Mouse (Mus musculus) heart, embryonic 13.5 days (tissue): ENCODE measurements around the gene Nfkb2. TPM values are rescaled to one million over a fixed set of nuclear protein-coding genes. Genes with fewer than 3 reads are reported as not detected.
A peak's percentile ranks its signal among the peaks of the same experiment; 100 is the strongest.

Source experiments
- ATAC-seq: fragments of 200-750 bp; cut with Nextera tagmentation; 2 replicates; pipeline ENCODE4 v1.8.0; 2017; ENCODE audit warnings: moderate TSS enrichment; ENCODE audit not compliant: insufficient number of reproducible peaks, low FRiP score, low TSS enrichment; ENCODE audit errors: extremely low read depth
- H3K27ac ChIP-seq: fragments of 300-500 bp; sonication (generic); replicated peaks from 2 replicates; pipeline ENCODE4 v1.5.1; 2015; ENCODE audit warnings: moderate library complexity, mild to moderate bottlenecking, inconsistent platforms
- H3K27me3 ChIP-seq: fragments of 300-500 bp; sonication (generic); replicated peaks from 2 replicates; pipeline ENCODE4 v1.6.1; 2015; ENCODE audit warnings: mild to moderate bottlenecking, inconsistent platforms
- H3K36me3 ChIP-seq: fragments of 300-500 bp; sonication (generic); 2 replicates; pipeline ENCODE4 v1.6.1; 2015; ENCODE audit warnings: mild to moderate bottlenecking, inconsistent platforms
- H3K4me1 ChIP-seq: fragments of 300-500 bp; sonication (generic); 2 replicates; pipeline ENCODE4 v1.6.1; 2015; ENCODE audit warnings: inconsistent platforms
- H3K4me2 ChIP-seq: fragments of 300-500 bp; sonication (generic); 2 replicates; pipeline ENCODE4 v1.6.1; 2015; ENCODE audit warnings: inconsistent platforms, mild to moderate bottlenecking, moderate library complexity
- H3K4me3 ChIP-seq: fragments of 300-500 bp; sonication (generic); 2 replicates; pipeline ENCODE4 v1.5.1; 2015; ENCODE audit warnings: moderate library complexity, mild to moderate bottlenecking, inconsistent platforms
- H3K9ac ChIP-seq: fragments of 300-500 bp; sonication (generic); 2 replicates; pipeline ENCODE4 v1.6.1; 2015; ENCODE audit warnings: inconsistent platforms, mild to moderate bottlenecking, moderate library complexity
- H3K9me3 ChIP-seq: fragments of 300-500 bp; sonication (generic); 2 replicates; pipeline ENCODE4 v1.6.1; 2016; ENCODE audit warnings: inconsistent platforms
- WGBS: fragments of 180-500 bp; shearing (Covaris S2); methylation state at CpG from one replicate; pipeline ENCODE4 v1.1.7; 2015; ENCODE audit warnings: mixed read lengths; 5-methylcytosine and 5-hydroxymethylcytosine counted together
- polyA plus RNA-seq: library from polyadenylated mRNA; unstranded; fragments of >200 nt; fragmentation: Nextera tagmentation; extraction: Ambion mirVana; gene quantifications from 2 replicates; pipeline ENCODE4 v1.2.1, GENCODE M21; 2015

Gene Nfkb2
- polyA plus RNA-seq, 1 experiment from 2014 or later: 6.3 TPM

DNA sequence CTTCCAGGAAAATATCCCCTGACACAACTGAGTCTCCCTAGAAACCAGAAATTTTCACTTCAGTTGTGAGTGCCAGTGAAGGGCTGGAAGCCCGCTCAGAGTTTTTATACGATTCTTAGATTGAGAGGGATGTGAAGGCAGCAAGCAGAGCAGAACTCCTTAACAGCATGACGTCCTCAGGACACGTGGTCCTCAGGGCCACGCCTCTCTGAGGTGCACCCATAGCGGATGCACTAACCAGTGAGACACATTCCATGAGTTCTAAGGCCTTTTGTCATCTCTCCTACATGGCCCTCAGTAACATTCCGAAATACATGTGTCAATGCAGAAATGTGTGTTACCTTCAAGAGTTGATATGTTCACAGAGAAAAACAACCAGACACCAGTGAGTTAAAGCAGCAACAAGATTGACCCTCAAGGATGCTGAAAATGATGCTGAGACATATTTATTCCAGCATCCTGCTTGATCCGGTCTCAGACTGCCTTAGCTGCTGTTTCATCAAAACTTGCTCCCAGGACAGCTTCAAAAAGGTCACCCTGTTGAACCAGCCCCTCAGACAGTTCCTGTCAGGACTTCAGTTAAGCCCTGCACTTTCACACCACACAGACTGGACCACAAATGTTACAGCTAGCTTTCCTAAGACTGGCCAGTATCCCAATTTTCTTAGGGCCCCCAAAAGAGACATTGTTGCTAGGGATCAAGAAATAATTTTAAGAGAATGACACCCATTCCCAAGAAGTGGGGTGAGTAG lies 3.6 kb upstream of the Nfkb2 start:
- no peak overlapping the region for H3K27ac ChIP-seq
- H3K36me3 ChIP-seq: no peaks in the 10 kb centered on the region
- no peaks in the 10 kb centered on the region for H3K9me3 ChIP-seq
- no peak overlapping the region for H3K4me3 ChIP-seq
- no peak for ATAC-seq
- peaks cover 11% of the 10 kb centered on the region for H3K27me3 ChIP-seq
- peaks cover 15% of the 10 kb centered on the region for H3K4me1 ChIP-seq
- 36% methylated on average over 8 of the region's 8 CpGs for WGBS
- H3K4me2 ChIP-seq: no peak overlapping the region
- no peak overlapping the region for H3K9ac ChIP-seq

GRCm38 (mm10) chr19:46302551-46302950 lies 1.6 kb upstream of the Nfkb2 start:
- H3K4me1 ChIP-seq: peaks cover 24% of the 10 kb centered on the region
- no peak overlapping the region for H3K4me2 ChIP-seq
- no peak overlapping the region for H3K4me3 ChIP-seq
- H3K9ac ChIP-seq: no peak overlapping the region
- 88% methylated on average over 4 of the region's 4 CpGs for WGBS
- H3K36me3 ChIP-seq: peaks cover 3% of the 10 kb centered on the region; the same call in 1 of the 2 replicates
- H3K27ac ChIP-seq: no peak overlapping the region
- H3K9me3 ChIP-seq: no peaks in the 10 kb centered on the region
- H3K27me3 ChIP-seq: peaks cover 15% of the 10 kb centered on the region
- ATAC-seq: no peak

DNA sequence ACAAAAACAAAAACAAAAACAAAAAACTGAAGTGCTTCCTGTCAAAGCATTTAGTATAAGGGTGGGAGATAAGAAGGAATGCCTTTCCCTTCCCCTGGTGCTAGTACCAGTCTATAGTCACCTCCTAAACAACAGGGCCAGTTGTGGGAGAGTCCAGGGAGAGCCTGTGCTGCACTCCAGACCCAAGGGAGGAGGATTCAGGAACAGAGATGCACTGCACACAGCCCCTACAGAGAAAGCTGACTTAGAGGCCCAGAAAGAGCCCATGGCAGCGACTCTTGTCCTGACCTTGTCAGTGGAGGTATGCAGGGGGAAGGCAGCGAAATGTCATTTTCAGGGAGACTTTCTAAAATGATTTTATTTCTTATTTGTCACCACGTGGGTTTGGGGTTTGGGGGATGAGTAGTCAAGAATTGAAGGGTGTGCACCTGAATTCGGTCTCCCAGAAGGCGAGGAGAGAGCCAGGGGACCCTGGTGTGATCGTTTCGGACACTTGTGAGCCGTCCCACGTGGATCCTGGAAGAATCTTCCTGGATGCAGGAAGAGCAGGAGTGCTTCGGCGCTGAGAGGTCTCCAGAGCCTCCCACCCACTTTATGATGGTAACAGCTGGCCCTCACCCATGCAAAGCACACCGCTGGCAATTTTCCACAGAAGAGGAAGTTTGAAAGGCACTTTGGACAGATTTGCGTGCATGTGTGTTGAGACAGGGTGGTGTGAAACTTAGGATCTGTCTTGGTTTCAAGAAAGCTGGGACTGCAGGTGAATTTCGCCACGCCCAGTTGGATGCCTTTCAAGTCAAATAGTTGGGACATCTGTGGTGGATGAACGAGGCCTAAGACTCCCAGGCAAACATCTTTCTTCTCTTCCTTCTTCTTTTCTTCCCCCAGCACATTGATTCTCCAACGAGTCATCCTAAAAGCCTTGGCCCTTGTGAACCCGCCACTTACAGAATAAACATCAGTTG lies 587 bp upstream of the Nfkb2 start:
- Histone ChIP-seq H3K4me3 (peak overlapping the region; percentile 81), H3K36me3 (peaks cover 12% of the 10 kb centered on the region), H3K27me3 (peaks cover 19% of the 10 kb centered on the region), H3K4me1 (peaks cover 27% of the 10 kb centered on the region), H3K9me3 (no peaks in the 10 kb centered on the region), H3K4me2 (peak overlapping the region; percentile 100), H3K9ac (peak overlapping the region; percentile 87; the same call in 1 of the 2 replicates), H3K27ac (peak overlapping the region; percentile 81; the same call in 1 of the 2 replicates)
- 50% methylated on average over 18 of the region's 18 CpGs for WGBS
- ATAC-seq: no peak

DNA sequence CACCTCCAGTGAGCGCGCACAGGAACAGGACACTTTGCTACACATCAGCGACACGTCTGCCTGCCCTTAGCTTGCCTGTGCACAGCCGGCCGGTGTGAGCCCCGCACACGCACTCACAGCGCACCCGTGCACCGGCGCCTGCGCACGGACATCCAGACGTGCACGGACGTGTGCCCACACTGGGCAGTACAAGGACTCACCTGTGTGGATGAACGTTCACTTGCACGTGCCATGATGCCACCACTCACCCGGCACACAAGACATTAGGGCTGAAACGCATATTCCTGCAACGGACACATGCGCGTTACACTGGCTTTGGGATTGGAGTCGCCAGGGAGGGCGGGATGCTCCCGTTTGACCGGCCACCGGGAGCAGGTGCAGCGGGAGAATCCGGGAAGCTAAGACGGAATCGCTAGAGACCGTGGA lies 801 bp downstream of the Nfkb2 start:
- Histone ChIP-seq H3K4me3 (peak overlapping the region; percentile 81), H3K27me3 (peaks cover 26% of the 10 kb centered on the region), H3K9me3 (no peaks in the 10 kb centered on the region), H3K9ac (peak overlapping the region; percentile 87), H3K4me2 (peak overlapping the region; percentile 100), H3K27ac (peak overlapping the region; percentile 81), H3K36me3 (peaks cover 17% of the 10 kb centered on the region), H3K4me1 (peaks cover 31% of the 10 kb centered on the region)
- peak; percentile 33; the same call in 1 of the 2 replicates for ATAC-seq
- WGBS: under 1% methylated on average over 34 of the region's 34 CpGs

DNA sequence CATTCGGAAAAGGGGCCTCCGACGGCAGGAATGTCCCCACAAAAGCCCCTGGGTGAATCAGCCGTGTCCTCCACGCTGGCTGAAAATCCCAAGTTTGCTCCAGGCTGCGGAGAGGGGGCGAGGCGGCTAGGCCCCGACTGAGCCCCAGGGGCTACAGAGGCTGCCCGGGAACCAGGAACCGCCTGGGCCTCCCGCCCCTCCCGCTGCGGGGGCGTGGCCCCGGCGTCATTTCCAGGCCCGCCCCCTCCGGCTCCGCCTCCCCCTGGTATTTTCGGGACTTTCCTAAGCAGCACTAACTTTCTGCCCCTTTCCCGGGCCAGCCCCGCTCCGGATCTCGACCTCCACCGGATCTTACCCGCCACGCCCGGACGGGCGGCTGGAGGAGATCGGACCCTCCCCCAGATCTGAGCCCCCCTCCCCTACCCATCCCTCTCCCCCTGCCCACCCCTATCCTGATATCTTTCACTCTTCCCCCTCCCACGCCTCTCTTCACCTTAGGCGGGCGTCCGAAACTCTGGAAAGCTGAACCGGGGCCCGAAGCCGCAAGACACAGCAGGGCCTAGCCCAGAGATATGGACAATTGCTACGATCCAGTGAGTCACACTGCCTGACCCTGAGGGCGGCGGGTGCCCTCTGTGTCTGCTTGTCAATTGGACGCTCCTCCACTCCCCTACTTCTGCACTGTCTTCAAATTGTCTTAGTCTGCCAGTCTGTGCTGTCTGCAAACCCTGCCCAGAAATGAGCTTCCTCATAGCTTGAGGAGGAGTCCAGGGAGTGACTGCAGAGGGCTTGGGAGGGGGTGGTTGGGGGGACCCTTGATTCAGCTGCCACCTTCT lies 1.5 kb downstream of the Nfkb2 start:
- Histone ChIP-seq H3K27ac (peak overlapping the region; percentile 81), H3K9me3 (no peaks in the 10 kb centered on the region), H3K4me2 (peak overlapping the region; percentile 100), H3K4me1 (peaks cover 31% of the 10 kb centered on the region), H3K36me3 (peaks cover 24% of the 10 kb centered on the region), H3K9ac (peak overlapping the region; percentile 87), H3K27me3 (peaks cover 29% of the 10 kb centered on the region), H3K4me3 (peak overlapping the region; percentile 81)
- under 1% methylated on average over 39 of the region's 43 CpGs for WGBS
- peak; percentile 79 for ATAC-seq

GRCm38 (mm10) chr19:46306268-46306610 lies 2.1 kb downstream of the Nfkb2 start:
- no peak for ATAC-seq
- Histone ChIP-seq H3K27me3 (peaks cover 31% of the 10 kb centered on the region), H3K9ac (peak overlapping the region; percentile 87), H3K4me1 (peaks cover 31% of the 10 kb centered on the region), H3K9me3 (no peaks in the 10 kb centered on the region), H3K27ac (peak overlapping the region; percentile 81; the same call in 1 of the 2 replicates), H3K4me3 (peak overlapping the region; percentile 81), H3K4me2 (peak overlapping the region; percentile 100), H3K36me3 (peaks cover 30% of the 10 kb centered on the region)
- WGBS: 52% methylated on average over 5 of the region's 5 CpGs

DNA sequence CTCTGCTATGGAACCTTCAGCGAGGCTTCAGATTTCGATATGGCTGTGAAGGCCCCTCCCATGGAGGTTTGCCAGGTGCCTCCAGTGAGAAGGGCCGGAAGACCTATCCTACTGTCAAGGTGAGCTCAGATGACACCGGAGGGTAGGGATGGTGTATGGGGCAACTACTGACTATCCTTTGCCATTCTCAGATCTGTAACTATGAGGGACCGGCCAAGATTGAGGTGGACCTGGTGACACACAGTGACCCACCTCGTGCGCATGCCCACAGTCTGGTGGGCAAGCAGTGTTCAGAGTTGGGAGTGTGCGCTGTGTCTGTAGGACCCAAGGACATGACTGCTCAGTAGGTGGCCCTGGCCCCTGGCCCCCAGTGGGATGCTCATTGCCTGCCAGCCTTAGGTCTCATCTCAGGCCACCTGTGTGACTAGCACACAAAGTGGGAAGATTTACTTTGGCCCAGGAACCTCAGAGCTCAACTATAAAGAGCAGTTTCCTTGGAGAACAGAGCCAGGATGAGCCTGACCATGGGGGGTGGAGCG lies 2.7 kb downstream of the Nfkb2 start:
- H3K4me3 ChIP-seq: no peak overlapping the region
- H3K27me3 ChIP-seq: peaks cover 31% of the 10 kb centered on the region
- no peaks in the 10 kb centered on the region for H3K9me3 ChIP-seq
- ATAC-seq: no peak
- H3K27ac ChIP-seq: no peak overlapping the region
- peaks cover 36% of the 10 kb centered on the region for H3K36me3 ChIP-seq
- 84% methylated on average over 9 of the region's 9 CpGs for WGBS
- peaks cover 30% of the 10 kb centered on the region for H3K4me1 ChIP-seq
- no peak overlapping the region for H3K4me2 ChIP-seq
- H3K9ac ChIP-seq: no peak overlapping the region

DNA sequence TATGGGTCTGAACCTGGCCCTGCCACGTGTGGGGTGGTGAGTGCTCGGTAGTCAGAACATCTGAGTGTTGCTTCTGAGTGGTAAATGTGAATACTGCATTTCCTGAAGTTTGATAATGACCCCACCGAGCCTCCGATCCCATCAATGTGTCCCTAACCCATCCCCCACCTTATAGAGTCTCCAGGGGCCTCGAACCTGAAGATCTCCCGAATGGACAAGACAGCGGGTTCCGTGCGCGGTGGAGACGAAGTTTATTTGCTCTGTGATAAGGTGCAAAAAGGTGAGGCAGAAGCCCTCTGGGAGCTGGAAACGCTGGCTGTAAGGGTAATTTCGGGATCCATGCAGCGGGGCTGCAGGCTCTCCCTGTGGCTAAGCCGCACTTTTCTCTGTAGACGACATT lies 3.7 kb downstream of the Nfkb2 start:
- no peak for ATAC-seq
- H3K9ac ChIP-seq: no peak overlapping the region
- H3K4me3 ChIP-seq: no peak overlapping the region
- H3K9me3 ChIP-seq: no peaks in the 10 kb centered on the region
- peaks cover 41% of the 10 kb centered on the region for H3K27me3 ChIP-seq
- peaks cover 27% of the 10 kb centered on the region for H3K4me1 ChIP-seq
- H3K36me3 ChIP-seq: peaks cover 45% of the 10 kb centered on the region
- no peak overlapping the region for H3K4me2 ChIP-seq
- no peak overlapping the region for H3K27ac ChIP-seq
- 73% methylated on average over 16 of the region's 16 CpGs for WGBS

DNA sequence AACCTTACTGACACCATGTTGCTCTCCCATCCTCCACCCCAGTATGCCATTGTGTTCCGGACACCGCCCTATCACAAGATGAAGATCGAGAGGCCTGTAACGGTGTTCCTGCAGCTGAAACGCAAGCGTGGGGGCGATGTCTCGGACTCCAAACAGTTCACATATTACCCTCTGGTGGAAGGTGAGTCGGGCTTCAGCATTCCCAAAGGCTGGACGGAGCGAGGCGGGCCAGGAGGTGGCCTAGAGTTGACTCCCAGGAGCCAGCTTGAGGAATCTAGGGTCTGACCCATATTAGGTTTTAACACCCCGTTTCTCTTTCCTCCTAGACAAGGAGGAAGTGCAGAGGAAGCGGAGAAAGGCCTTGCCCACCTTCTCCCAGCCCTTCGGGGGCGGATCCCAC lies 4.2 kb downstream of the Nfkb2 start:
- H3K9me3 ChIP-seq: no peaks in the 10 kb centered on the region
- no peak for ATAC-seq
- no peak overlapping the region for H3K27ac ChIP-seq
- peak overlapping the region; percentile 50 for H3K4me3 ChIP-seq
- peak overlapping the region; percentile 78 for H3K4me2 ChIP-seq
- peak overlapping the region; percentile 77 for H3K9ac ChIP-seq
- peaks cover 46% of the 10 kb centered on the region for H3K27me3 ChIP-seq
- 68% methylated on average over 16 of the region's 16 CpGs for WGBS
- H3K4me1 ChIP-seq: peaks cover 29% of the 10 kb centered on the region
- H3K36me3 ChIP-seq: peaks cover 47% of the 10 kb centered on the region

DNA sequence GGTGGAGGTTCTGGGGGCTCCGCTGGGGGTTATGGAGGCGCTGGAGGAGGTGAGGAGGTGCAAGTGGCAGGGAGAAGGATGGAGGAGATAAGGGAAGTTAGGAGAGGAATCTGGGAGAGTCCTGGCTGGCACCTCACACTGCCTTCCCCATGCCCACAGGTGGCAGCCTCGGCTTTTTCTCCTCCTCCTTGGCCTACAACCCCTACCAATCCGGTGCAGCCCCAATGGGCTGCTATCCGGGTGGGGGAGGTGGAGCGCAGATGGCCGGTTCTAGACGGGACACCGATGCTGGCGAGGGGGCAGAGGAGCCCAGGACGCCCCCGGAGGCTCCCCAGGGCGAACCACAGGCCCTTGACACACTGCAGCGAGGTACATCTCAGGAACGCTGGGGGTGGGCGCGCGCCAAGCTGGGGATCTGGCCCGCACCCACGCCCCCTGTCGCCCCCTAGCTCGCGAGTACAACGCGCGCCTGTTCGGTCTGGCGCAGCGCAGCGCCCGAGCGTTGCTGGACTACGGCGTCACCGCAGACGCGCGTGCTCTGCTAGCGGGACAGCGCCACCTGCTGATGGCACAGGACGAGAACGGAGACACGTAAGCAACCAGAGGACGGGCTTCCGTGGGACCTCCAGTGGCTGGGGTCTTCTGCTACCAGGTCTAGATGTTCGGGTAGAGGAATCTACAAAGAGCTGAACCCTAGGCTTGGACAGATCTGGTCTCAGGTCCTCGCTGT lies 4.8 kb downstream of the Nfkb2 start:
- ATAC-seq: no peak
- peaks cover 48% of the 10 kb centered on the region for H3K36me3 ChIP-seq
- peaks cover 52% of the 10 kb centered on the region for H3K27me3 ChIP-seq
- 2% methylated on average over 47 of the region's 47 CpGs for WGBS
- no peak overlapping the region for H3K27ac ChIP-seq
- no peaks in the 10 kb centered on the region for H3K9me3 ChIP-seq
- peak overlapping the region; percentile 50 for H3K4me3 ChIP-seq
- peak overlapping the region; percentile 78 for H3K4me2 ChIP-seq
- peak overlapping the region; percentile 77 for H3K9ac ChIP-seq
- H3K4me1 ChIP-seq: peaks cover 25% of the 10 kb centered on the region
